Mouse (Mus musculus) CD4-positive, CD25-positive, alpha-beta regulatory T cell (primary cell): ENCODE data around the gene Tjp1. TPM values are rescaled to one million over a fixed set of nuclear protein-coding genes. Genes with fewer than 3 reads are reported as not detected.

Experiments
- polyA plus RNA-seq: library from polyadenylated mRNA; unstranded; fragments of 100-300 nt; shearing (Covaris generic); gene quantifications from one replicate; pipeline ENCODE4 v1.2.1, GENCODE M21; 2017

Tjp1 gene
- 0.04 TPM for polyA plus RNA-seq

GRCm38 (mm10) chr7:65527071-65528007, at the start of gene Tjp1:
Tjp1 (minus strand) TSS chr7:65527781.

Other genes with a start within 250 kb of the Tjp1 start
- gene Tarsl2, start 117.1 kb upstream of the Tjp1 start, polyA plus RNA-seq, result 7.1 TPM
- 93.3 TPM for gene Tm2d3, start 163.4 kb upstream of the Tjp1 start, polyA plus RNA-seq